Mouse (Mus musculus) testis, postnatal 10 days (tissue): Measurements from ENCODE around the gene Morc1.

Experiments used
- DNase-seq: peaks from one replicate; pipeline ENCODE4 v3.0.0; 2021; ENCODE audit warnings: low spot score

Gene Morc1

DNA sequence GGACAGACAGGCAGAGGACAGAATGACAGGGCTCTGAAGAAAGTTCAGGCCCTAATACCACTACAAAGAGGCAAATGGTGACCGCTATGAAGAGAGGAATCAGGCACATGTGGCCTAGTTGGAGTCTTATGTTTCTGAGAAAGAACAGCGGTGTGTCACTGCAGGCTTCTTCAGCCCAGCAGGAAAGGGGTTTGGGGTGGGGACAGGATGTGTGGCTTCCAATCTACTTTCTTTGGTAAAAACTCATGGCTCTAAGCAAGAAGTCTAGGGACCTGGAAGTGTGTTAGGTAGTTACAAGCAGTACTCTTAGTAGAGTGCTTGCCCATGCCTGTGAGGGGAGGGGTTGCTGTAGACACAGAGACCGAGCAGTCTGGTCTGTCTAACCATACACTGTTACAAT is 196.3 kb downstream of the Morc1 start:
- DNase-seq = no peak

DNA sequence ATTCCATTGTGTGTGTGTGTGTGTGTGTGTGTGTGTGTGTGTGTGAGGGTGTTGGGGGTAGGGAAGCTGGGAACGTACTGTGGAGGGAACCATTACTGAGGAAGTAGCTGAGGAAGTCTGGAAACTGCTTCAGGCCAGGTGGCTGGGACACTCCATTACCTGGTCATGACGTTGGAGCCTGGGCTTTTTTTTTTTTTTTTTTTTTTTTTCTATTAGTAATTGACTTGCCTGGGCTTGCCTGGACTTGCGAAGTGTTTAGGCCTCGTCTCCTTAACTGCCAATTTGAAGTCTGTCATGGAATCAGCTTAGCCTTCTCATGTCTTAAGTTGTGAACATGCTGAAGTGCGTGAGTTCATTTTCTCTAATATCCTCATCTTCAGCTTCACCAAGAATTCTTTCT is 198.7 kb downstream of the Morc1 start:
- DNase-seq = no peak

DNA sequence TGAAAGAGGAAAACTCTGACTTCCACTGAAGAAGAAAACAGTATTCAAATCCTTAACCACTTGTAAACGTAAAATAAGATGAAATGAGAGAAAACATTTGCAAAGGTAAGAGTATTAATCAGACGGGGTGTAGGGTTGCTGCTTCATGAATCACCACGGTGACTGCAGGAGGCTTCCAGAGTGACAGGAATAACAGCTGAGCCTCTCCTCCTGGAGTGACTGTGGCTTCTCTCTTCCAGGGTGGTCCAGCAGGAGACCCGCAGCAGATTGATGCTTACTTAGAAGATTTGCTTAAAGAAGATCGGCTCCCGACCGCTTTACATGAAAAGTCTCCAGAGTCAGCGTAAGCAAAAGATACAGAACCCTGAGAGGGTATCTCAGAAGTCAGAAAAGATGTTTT is 199.4 kb downstream of the Morc1 start:
- no peak for DNase-seq

DNA sequence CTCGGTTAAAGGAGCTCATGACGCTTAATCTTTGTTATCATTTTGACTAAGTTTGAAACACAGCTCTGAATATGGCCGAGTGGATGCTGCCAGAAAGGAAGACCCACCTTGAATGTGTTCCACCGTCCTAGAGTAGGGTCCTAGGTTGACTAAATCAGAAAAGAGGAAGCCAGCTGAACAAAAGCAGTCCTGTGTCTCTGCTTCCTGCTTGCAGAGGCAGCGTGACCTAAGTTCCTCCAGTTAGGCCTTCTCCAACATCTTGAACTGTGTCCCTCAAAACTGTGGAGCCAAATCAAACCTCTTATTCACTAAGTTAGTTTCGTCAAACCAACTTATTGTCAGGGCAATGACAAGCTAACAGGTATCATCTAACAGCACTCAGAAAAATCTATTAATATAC is 201.3 kb downstream of the Morc1 start:
- no peak for DNase-seq

DNA sequence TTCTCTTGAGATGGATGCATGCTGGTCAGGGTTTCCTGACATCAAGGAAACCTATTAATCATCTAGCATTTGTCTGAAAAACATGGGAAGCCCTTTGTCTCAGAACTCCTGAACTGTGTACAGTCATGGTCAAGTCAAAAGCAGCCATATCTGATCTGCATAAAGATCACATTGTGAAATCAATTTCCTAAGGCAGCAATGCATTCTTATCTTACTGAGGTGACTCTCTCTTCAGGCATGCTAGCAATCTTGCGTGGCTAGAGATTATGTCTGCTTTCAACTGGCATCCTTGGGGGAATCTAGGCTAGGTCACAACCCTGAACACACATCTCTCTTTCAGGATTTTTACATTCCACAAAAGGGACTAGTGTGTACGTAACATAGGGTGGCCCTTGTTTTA is 215.2 kb downstream of the Morc1 start:
- DNase-seq = no peak

DNA sequence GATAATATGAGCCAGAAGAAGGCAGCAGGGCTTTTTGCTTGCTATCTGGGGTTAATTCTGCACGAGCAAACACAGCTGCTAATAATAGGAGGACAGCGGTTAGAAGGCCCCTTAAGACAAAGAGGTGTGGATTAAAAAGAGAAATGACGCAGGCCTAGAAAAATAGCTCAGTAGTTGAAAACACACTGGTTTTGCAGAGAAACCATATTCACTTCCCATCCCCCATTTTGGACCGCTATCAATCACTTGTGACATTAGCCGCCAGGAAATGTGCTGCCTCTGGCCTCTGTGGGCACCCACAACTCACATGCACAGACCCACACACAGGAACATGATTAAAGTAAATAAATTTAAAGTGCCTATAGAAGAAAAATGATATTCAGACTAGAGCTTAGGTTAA is 240.7 kb downstream of the Morc1 start:
- DNase-seq = no peak

DNA sequence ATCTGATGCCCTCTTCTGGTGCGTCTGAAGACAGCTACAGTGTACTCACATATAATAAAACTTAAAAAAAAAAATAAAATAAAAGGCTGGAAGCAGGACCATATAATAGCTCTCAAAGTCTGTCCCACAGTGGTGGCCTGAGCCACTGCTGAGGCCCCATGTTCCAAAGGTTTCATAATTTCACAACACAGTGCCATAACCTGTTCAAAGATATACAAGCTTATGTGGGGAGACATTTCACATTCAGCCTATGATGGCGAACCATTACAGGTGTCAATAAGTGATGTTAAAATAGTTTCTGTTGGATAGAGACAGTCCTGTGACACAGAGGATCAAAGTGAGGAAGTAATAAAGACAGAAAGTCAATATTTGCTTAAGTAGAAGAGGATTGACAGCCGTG is 241.6 kb downstream of the Morc1 start:
- DNase-seq = no peak

DNA sequence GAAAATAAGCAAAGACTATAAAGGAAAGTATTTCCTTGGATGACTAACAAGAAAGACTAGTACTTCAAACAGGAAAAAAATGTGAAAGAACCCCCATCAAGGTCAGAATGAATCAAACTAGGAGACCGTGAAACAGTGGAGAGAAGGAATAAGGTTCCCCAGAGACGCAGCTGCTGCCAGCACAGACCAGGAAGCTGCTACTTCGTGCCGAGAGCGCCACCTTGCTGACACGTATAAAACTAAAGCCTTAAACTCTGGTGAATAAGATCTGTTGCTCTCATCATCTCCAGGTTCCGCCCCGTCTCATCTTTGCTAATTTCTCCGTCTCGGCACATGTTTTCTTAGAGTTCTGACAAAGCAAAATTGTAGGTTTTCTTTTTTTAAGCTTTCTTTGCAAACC is 244.6 kb downstream of the Morc1 start:
- DNase-seq = peak; percentile 86

DNA sequence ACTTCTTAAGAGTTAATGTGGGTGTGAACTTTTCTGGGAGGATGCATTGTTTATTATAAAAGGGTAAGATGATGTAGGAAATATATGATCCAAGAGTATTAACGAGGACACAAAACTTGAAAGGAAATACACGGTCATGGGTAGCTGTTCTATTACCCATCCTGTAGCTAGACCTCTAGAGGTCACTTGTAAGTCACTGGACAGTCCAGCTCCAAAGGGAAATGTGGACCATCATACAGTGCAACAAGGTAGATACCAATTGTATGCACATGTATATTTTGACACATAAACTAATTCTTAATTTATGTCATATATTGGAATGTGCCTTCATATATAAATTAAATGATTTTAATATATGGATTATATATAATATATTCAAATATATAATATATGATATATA is 245.2 kb downstream of the Morc1 start:
- DNase-seq = no peak

DNA sequence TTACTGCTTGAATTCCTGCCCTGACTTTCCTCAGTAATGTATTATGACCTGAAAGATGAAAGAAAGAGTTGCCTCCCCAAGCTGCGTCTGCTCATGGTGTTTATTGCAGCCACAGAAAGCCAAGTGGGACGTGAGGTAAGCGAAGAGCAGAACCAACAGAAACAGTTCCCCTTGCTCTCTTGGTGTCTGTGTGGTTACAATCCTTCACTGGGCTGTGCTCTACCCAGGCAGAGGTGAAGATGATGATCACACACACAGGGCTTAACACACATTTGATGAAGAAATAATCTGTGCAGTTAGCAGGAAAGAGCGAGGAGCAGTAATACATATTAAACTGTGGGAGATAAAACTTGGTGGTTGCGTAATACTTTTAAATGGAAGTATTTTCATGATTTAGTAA is 246.3 kb downstream of the Morc1 start:
- DNase-seq = no peak

DNA sequence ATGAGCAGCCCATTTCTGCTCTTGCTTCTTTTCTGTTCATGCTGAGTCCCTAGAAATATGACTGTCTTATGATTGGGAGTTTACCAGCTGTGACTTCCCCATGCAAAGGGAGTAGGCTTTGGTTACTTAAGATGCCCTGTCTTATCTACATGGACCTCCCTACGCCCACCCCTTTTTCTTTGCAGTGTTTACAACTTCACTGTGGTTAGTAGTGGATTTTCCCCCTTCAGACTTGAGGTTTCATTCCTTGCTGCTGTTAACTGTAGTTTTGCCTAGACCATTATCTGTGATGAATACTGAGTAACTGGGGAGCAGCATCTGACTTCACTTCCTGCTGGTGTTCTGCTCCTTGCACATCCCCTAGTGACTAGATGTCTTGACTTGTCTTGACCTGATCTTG is 247.0 kb downstream of the Morc1 start:
- DNase-seq = no peak
